Comparison of ENCODE assay signal across 17 mouse cellular contexts in the genomic region with DNA sequence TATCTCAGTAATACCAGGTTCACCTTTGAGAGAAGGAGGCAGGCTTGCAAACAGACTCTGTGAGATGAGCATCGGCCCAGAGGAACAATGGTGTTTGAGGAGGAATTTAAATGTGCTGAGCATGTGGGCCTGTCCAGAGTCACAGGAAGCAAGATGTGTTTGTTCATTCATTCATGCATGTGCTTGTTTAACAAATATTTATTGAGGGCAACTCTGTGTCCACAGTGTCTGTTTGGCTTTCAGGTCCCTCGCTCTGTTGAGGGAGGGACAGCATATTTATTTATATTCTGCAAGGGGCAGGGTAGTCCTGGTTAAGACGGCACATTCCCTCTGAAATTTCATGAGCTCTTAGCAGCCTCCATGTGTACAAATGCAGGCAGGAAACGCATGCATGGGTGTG. TPM values are rescaled to one million over a fixed set of nuclear protein-coding genes. Genes with fewer than 3 reads are reported as not detected.
DNase-seq lines count a peak whose midpoint lies in the region; ATAC-seq and TF ChIP-seq lines count a peak whose summit lies in the region.
"Had no signal": no experiment of that assay in that cellular context is flagged by ENCODE, and none has a peak within 500 bp of the region (broad histone marks: within the 10 kb centered on the region; RNA-seq: fewer than 3 reads in every experiment).

No protein-coding gene starts in this region.

- no peaks in the 10 kb centered on the region for H3K27me3 ChIP-seq in heart, embryonic 11.5 days (ENCODE audit: control insufficient read depth, insufficient read depth, low read length)
- H3K27me3 ChIP-seq in liver, embryonic 15.5 days = no peaks in the 10 kb centered on the region
- H3K27me3 ChIP-seq in liver, postnatal 0 days (ENCODE audit: insufficient read depth, low read length) = no peaks in the 10 kb centered on the region
- no peaks in the 10 kb centered on the region for H3K27me3 ChIP-seq in hindbrain, embryonic 14.5 days (ENCODE audit: control insufficient read depth, insufficient read depth, low read length)
- H3K27me3 ChIP-seq: embryonic facial prominence, embryonic 13.5 days; forebrain, embryonic 13.5 days; heart, embryonic 13.5 days; hindbrain, embryonic 12.5 days; Patski had no signal

- no peaks in the 10 kb centered on the region for H3K36me3 ChIP-seq in heart, embryonic 11.5 days (ENCODE audit: control insufficient read depth, insufficient read depth, low read length)
- no peaks in the 10 kb centered on the region for H3K36me3 ChIP-seq in liver, embryonic 15.5 days (replicated peaks)
- H3K36me3 ChIP-seq in liver, postnatal 0 days (replicated peaks; ENCODE audit: insufficient read depth, low read length) = no peaks in the 10 kb centered on the region
- H3K36me3 ChIP-seq in hindbrain, embryonic 14.5 days (replicated peaks; ENCODE audit: control insufficient read depth, insufficient read depth) = no peaks in the 10 kb centered on the region
- H3K36me3 ChIP-seq: embryonic facial prominence, embryonic 13.5 days; heart, embryonic 13.5 days; hindbrain, embryonic 12.5 days had no signal

- TF ChIP-seq EP300 in liver, postnatal 0 days (IDR thresholded peaks at IDR 0.05; ENCODE audit: low read depth) = no peak

- no peaks in the 10 kb centered on the region for H3K9me3 ChIP-seq in heart, embryonic 11.5 days (replicated peaks; ENCODE audit: control insufficient read depth, low read length)
- H3K9me3 ChIP-seq in liver, embryonic 15.5 days (replicated peaks) = no peaks in the 10 kb centered on the region
- no peaks in the 10 kb centered on the region for H3K9me3 ChIP-seq in liver, postnatal 0 days (ENCODE audit: low read length)
- H3K9me3 ChIP-seq in hindbrain, embryonic 14.5 days (ENCODE audit: control insufficient read depth, low read length) = no peaks in the 10 kb centered on the region
- H3K9me3 ChIP-seq: embryonic facial prominence, embryonic 13.5 days; forebrain, embryonic 13.5 days; heart, embryonic 13.5 days; hindbrain, embryonic 12.5 days had no signal

- intact Hi-C loops in heart, postnatal 36 days (cut with DNase I) = loop anchor here (5.0 kb wide), 1 partner anchor 144 kb away; no protein-coding TSS in a partner anchor

- H3K4me1 ChIP-seq in heart, embryonic 11.5 days (ENCODE audit: control insufficient read depth, insufficient read depth, low read length) = peaks cover 5% of the 10 kb centered on the region
- H3K4me1 ChIP-seq in liver, embryonic 15.5 days (replicated peaks) = peaks cover 25% of the 10 kb centered on the region
- H3K4me1 ChIP-seq in liver, postnatal 0 days (ENCODE audit: insufficient read depth) = peaks cover 10% of the 10 kb centered on the region; the same call in 1 of the 2 replicates
- H3K4me1 ChIP-seq in hindbrain, embryonic 14.5 days (replicated peaks; ENCODE audit: control insufficient read depth, insufficient read depth, low read length) = no peaks in the 10 kb centered on the region
- H3K4me1 ChIP-seq: forebrain, embryonic 13.5 days had no signal

- no peak overlapping the region for H3K4me2 ChIP-seq in heart, embryonic 11.5 days
- no peak overlapping the region for H3K4me2 ChIP-seq in liver, embryonic 15.5 days
- H3K4me2 ChIP-seq in liver, postnatal 0 days (ENCODE audit: low read depth, low read length) = no peak overlapping the region
- H3K4me2 ChIP-seq in hindbrain, embryonic 14.5 days (replicated peaks) = no peak overlapping the region
- H3K4me2 ChIP-seq: embryonic facial prominence, embryonic 13.5 days; forebrain, embryonic 13.5 days; heart, embryonic 13.5 days; hindbrain, embryonic 12.5 days had no signal

- no peak overlapping the region for H3K9ac ChIP-seq in heart, embryonic 11.5 days (ENCODE audit: low read depth, low read length)
- no peak overlapping the region for H3K9ac ChIP-seq in liver, embryonic 15.5 days
- no peak overlapping the region for H3K9ac ChIP-seq in liver, postnatal 0 days (replicated peaks)
- no peak overlapping the region for H3K9ac ChIP-seq in hindbrain, embryonic 14.5 days
- H3K9ac ChIP-seq: embryonic facial prominence, embryonic 13.5 days; forebrain, embryonic 13.5 days; heart, embryonic 13.5 days; hindbrain, embryonic 12.5 days had no signal

- H3K27ac ChIP-seq in heart, embryonic 11.5 days (ENCODE audit: low read depth, low read length) = 0 out of 2 replicates have a peak overlapping the region, but pooled peaks have one; percentile 6
- H3K27ac ChIP-seq in liver, embryonic 15.5 days (replicated peaks) = no peak overlapping the region; the same call in 1 of the 2 replicates
- peak overlapping the region; percentile 72; the same call in 1 of the 2 replicates for H3K27ac ChIP-seq in liver, postnatal 0 days (ENCODE audit: low read depth)
- no peak overlapping the region for H3K27ac ChIP-seq in hindbrain, embryonic 14.5 days
- H3K27ac ChIP-seq: embryonic facial prominence, embryonic 13.5 days; forebrain, embryonic 13.5 days; gastrocnemius, adult 2 months; heart, embryonic 13.5 days; hindbrain, embryonic 12.5 days had no signal

- DNase-seq in heart, postnatal 36 days = no peak
- DNase-seq in liver = no peak
- peak; percentile 17 for DNase-seq in brain, embryonic 14.5 days (ENCODE audit: low read depth)
- DNase-seq in liver, postnatal 0 days = no peak
- no peak for DNase-seq in hindbrain, embryonic 14.5 days (ENCODE audit: low spot score)
- DNase-seq: adrenal gland, postnatal 14 days; gastrocnemius, adult 2 months; gastrocnemius, postnatal 25 days; heart, postnatal 4 days had no signal

- 56% methylated on average over 4 of the region's 4 CpGs for WGBS in heart, embryonic 11.5 days (ENCODE audit: insufficient replicate concordance)
- 41% methylated on average over 4 of the region's 4 CpGs for WGBS in liver, embryonic 15.5 days (ENCODE audit: insufficient replicate concordance)
- 35% methylated on average over 4 of the region's 4 CpGs for WGBS in liver, postnatal 0 days (ENCODE audit: insufficient replicate concordance)
- 74% methylated on average over 4 of the region's 4 CpGs for WGBS in hindbrain, embryonic 14.5 days

- TF ChIP-seq CTCF in brain, embryonic 14.5 days (IDR thresholded peaks at IDR 0.05; ENCODE audit: borderline replicate concordance, extremely low read depth, insufficient read depth, insufficient read length) = no peak
- TF ChIP-seq CTCF in liver, postnatal 0 days (IDR thresholded peaks at IDR 0.05; ENCODE audit: low read depth) = no peak

- ATAC-seq in heart, embryonic 11.5 days (replicated peaks; ENCODE audit: insufficient number of reproducible peaks, low FRiP score, low TSS enrichment) = no peak
- 0 out of 2 replicates have a peak, but pooled peaks have one; percentile 40 for ATAC-seq in liver, embryonic 15.5 days (ENCODE audit: insufficient read depth)
- peak; percentile 47 for ATAC-seq in liver, postnatal 0 days
- no peak for ATAC-seq in hindbrain, embryonic 14.5 days (ENCODE audit: low FRiP score)
- ATAC-seq: forebrain, embryonic 13.5 days; hindbrain, postnatal 0 days; Patski had no signal

- no peak overlapping the region for H3K4me3 ChIP-seq in heart, embryonic 11.5 days (ENCODE audit: low read depth, low read length)
- no peak overlapping the region for H3K4me3 ChIP-seq in liver, embryonic 15.5 days (replicated peaks)
- H3K4me3 ChIP-seq in liver, postnatal 0 days (ENCODE audit: low read depth, low read length) = no peak overlapping the region
- H3K4me3 ChIP-seq in hindbrain, embryonic 14.5 days (replicated peaks; ENCODE audit: low read length) = no peak overlapping the region
- H3K4me3 ChIP-seq: embryonic facial prominence, embryonic 13.5 days; forebrain, embryonic 13.5 days; gastrocnemius, adult 2 months; heart, embryonic 13.5 days; hindbrain, embryonic 12.5 days had no signal

- no peak for TF ChIP-seq POLR2A in brain, embryonic 14.5 days (IDR thresholded peaks at IDR 0.05; ENCODE audit: borderline replicate concordance, extremely low read depth, insufficient read depth, insufficient read length, poor library complexity, severe bottlenecking)

RNA-seq across cellular contexts. Expression of gene Zfp148, which starts 42.1 kb away (rescaled TPM):
- polyA plus RNA-seq in heart, embryonic 11.5 days (2014; fragmentation: Nextera tagmentation; extraction: Ambion mirVana) = 37.8 and 39.2 TPM in 2 replicates
- total RNA-seq in heart, postnatal 36 days (2021) = 10 to 100 TPM; 37.8 to 37.9 TPM
- 12.5 and 12.8 TPM in 2 replicates for polyA plus RNA-seq in liver, embryonic 15.5 days (2015; fragmentation: Nextera tagmentation; extraction: Ambion mirVana)
- 23.7 and 30.8 TPM in 2 replicates for polyA plus RNA-seq in brain, embryonic 14.5 days (2012; rRNA removed)
- 11.7 and 13.2 TPM in 2 replicates for polyA plus RNA-seq in liver, postnatal 0 days (2015; fragmentation: Nextera tagmentation; extraction: Ambion mirVana)
- 42.1 and 49.2 TPM in 2 replicates for polyA plus RNA-seq in hindbrain, embryonic 14.5 days (2014; fragmentation: Nextera tagmentation; extraction: Ambion mirVana)

Comparison
In these comparisons a context has a peak if more than half of its experiments do, and no peak if none do; other contexts are left out.
1. H3K27ac ChIP-seq: peak in heart, embryonic 11.5 days (single experiment) and liver, postnatal 0 days (single experiment); none in liver, embryonic 15.5 days (single experiment) and hindbrain, embryonic 14.5 days (single experiment).
2. ATAC-seq: peak in liver, embryonic 15.5 days (single experiment) and liver, postnatal 0 days (single experiment); none in heart, embryonic 11.5 days (single experiment) and hindbrain, embryonic 14.5 days (single experiment).